ENCODE assay signal across 14 mouse cellular contexts in the genomic region with DNA sequence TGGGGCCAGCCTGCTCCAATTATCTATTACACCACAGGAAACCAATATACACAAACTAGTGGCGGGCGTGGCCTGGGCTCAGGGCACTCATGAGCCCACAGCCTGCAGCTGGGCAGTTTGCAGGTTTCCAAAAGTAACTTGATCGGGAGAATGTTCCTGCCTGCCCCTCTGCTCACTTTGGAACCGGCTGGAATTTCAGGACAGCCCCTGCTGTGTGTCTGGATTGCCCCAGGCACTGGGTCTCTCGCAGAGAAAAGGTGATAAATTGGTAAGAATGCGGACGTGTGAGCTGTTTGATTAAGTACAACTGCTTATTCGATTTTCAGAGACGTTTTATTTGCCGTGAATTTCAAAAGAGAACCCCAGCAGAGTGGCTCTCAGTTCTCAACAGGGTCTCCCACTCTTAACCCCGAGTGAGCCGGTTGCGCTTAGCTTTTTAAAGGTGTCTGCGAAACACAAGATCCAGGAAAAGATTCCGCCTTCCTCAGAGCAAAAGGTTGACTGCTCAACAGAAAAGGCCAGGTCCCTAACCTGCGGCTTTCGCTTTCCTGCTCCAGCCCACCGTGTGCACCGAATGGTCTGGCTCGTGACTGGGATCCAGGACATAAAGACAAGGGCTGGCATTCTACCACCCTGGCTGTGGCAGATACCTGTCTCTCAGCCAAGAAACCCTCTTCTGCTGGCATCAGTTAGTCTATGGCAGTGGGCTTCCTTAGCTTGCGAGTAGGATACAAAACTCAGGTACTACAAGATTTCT. TPM values are rescaled to one million over a fixed set of nuclear protein-coding genes. Genes with fewer than 3 reads are reported as not detected.
DNase-seq lines count a peak whose midpoint lies in the region; ATAC-seq lines count a peak whose summit lies in the region.
"Had no signal": no experiment of that assay in that cellular context is flagged by ENCODE, and none has a peak within 500 bp of the region (broad histone marks: within the 10 kb centered on the region; RNA-seq: fewer than 3 reads in every experiment).

No protein-coding gene starts in this region.

- no peak overlapping the region for H3K4me3 ChIP-seq in heart, embryonic 15.5 days
- H3K4me3 ChIP-seq in midbrain, embryonic 11.5 days (ENCODE audit: low read depth, low read length), result no peak overlapping the region
- no peak overlapping the region for H3K4me3 ChIP-seq in midbrain, embryonic 15.5 days
- H3K4me3 ChIP-seq in embryonic facial prominence, embryonic 15.5 days (replicated peaks), result no peak overlapping the region

- H3K36me3 ChIP-seq in heart, embryonic 15.5 days, result no peaks in the 10 kb centered on the region
- H3K36me3 ChIP-seq in midbrain, embryonic 11.5 days (ENCODE audit: control insufficient read depth, insufficient read depth, low read length), result no peaks in the 10 kb centered on the region
- H3K36me3 ChIP-seq in midbrain, embryonic 15.5 days (replicated peaks), result no peaks in the 10 kb centered on the region
- no peaks in the 10 kb centered on the region for H3K36me3 ChIP-seq in embryonic facial prominence, embryonic 15.5 days
- H3K36me3 ChIP-seq: G1E had no signal

- peak overlapping the region; percentile 35 for H3K4me2 ChIP-seq in heart, embryonic 15.5 days
- H3K4me2 ChIP-seq in midbrain, embryonic 11.5 days, result no peak overlapping the region
- no peak overlapping the region for H3K4me2 ChIP-seq in midbrain, embryonic 15.5 days
- peak overlapping the region; percentile 10; the same call in 1 of the 2 replicates for H3K4me2 ChIP-seq in embryonic facial prominence, embryonic 15.5 days (replicated peaks)

- no peak for ATAC-seq in heart, embryonic 15.5 days (replicated peaks; ENCODE audit: insufficient number of reproducible peaks, insufficient read depth, low FRiP score, low read depth)
- no peak for ATAC-seq in midbrain, embryonic 11.5 days (ENCODE audit: low FRiP score)
- ATAC-seq in midbrain, embryonic 15.5 days (replicated peaks), result no peak
- no peak for ATAC-seq in embryonic facial prominence, embryonic 15.5 days (ENCODE audit: insufficient number of reproducible peaks, low FRiP score, low TSS enrichment, low read depth)

- no peak overlapping the region for H3K27ac ChIP-seq in heart, embryonic 15.5 days
- no peak overlapping the region for H3K27ac ChIP-seq in midbrain, embryonic 11.5 days (ENCODE audit: low read depth, low read length)
- H3K27ac ChIP-seq in midbrain, embryonic 15.5 days, result no peak overlapping the region
- no peak overlapping the region for H3K27ac ChIP-seq in embryonic facial prominence, embryonic 15.5 days (replicated peaks)
- H3K27ac ChIP-seq: macrophage had no signal

- no peaks in the 10 kb centered on the region for H3K9me3 ChIP-seq in heart, embryonic 15.5 days (replicated peaks)
- no peaks in the 10 kb centered on the region for H3K9me3 ChIP-seq in midbrain, embryonic 11.5 days (ENCODE audit: control insufficient read depth, low read length)
- no peaks in the 10 kb centered on the region for H3K9me3 ChIP-seq in midbrain, embryonic 15.5 days
- H3K9me3 ChIP-seq in embryonic facial prominence, embryonic 15.5 days (replicated peaks), result no peaks in the 10 kb centered on the region
- H3K9me3 ChIP-seq: G1E had no signal

- DNase-seq in heart, adult 8-10 months (ENCODE audit: low spot score), result no peak
- peak; percentile 91 for DNase-seq in midbrain, embryonic 11.5 days (ENCODE audit: low spot score, missing footprints)
- no peak for DNase-seq in gastrocnemius, postnatal 14 days
- DNase-seq in right cerebral cortex, adult 2 months (ENCODE audit: low spot score in 2 of 2), result no peak
- DNase-seq in spleen, postnatal 36 days (ENCODE audit: low spot score in 2 of 2), result no peak
- DNase-seq: adrenal gland, adult 8-10 months; cerebellum, adult 8-10 months; thymus, postnatal 4 days had no signal

- H3K4me1 ChIP-seq in heart, embryonic 15.5 days (replicated peaks), result peaks cover 16% of the 10 kb centered on the region
- peaks cover 4% of the 10 kb centered on the region for H3K4me1 ChIP-seq in midbrain, embryonic 11.5 days (ENCODE audit: control insufficient read depth, insufficient read depth, low read length)
- H3K4me1 ChIP-seq in midbrain, embryonic 15.5 days, result peaks cover 8% of the 10 kb centered on the region
- H3K4me1 ChIP-seq in embryonic facial prominence, embryonic 15.5 days, result peaks cover 16% of the 10 kb centered on the region

- H3K27me3 ChIP-seq in heart, embryonic 15.5 days, result peaks cover 17% of the 10 kb centered on the region
- H3K27me3 ChIP-seq in midbrain, embryonic 11.5 days (ENCODE audit: control insufficient read depth, insufficient read depth, low read length), result peaks cover 19% of the 10 kb centered on the region
- peaks cover 17% of the 10 kb centered on the region for H3K27me3 ChIP-seq in midbrain, embryonic 15.5 days (replicated peaks)
- H3K27me3 ChIP-seq in embryonic facial prominence, embryonic 15.5 days, result peaks cover 4% of the 10 kb centered on the region

- 25% methylated on average over 21 of the region's 21 CpGs for WGBS in heart, embryonic 15.5 days
- 25% methylated on average over 21 of the region's 21 CpGs for whole genome bisulfite sequencing in midbrain, embryonic 11.5 days
- WGBS in midbrain, embryonic 15.5 days, result 29% methylated on average over 21 of the region's 21 CpGs
- 15% methylated on average over 21 of the region's 21 CpGs for whole genome bisulfite sequencing in embryonic facial prominence, embryonic 15.5 days

- no peak overlapping the region for H3K9ac ChIP-seq in heart, embryonic 15.5 days
- H3K9ac ChIP-seq in midbrain, embryonic 11.5 days (ENCODE audit: low read length), result no peak overlapping the region
- H3K9ac ChIP-seq in midbrain, embryonic 15.5 days, result no peak overlapping the region
- no peak overlapping the region for H3K9ac ChIP-seq in embryonic facial prominence, embryonic 15.5 days

- intact Hi-C loops in gastrocnemius, postnatal 14 days (cut with DNase I; ENCODE audit: low total_unique reads), result no loop called here

RNA-seq across cellular contexts. Expression of gene Il13, which starts 2.7 kb away (rescaled TPM):
- not detected in 2 replicates for polyA plus RNA-seq in heart, embryonic 15.5 days (2015; fragmentation: Nextera tagmentation; extraction: Ambion mirVana)
- total RNA-seq in heart, adult 8-10 months (2022), result not detected
- not detected in 2 replicates for polyA plus RNA-seq in midbrain, embryonic 11.5 days (2014; fragmentation: Nextera tagmentation; extraction: Ambion mirVana)
- not detected in 2 replicates for polyA plus RNA-seq in midbrain, embryonic 15.5 days (2015; fragmentation: Nextera tagmentation; extraction: Ambion mirVana)
- not detected in 2 replicates for polyA plus RNA-seq in embryonic facial prominence, embryonic 15.5 days (2015; fragmentation: Nextera tagmentation; extraction: Ambion mirVana)
- total RNA-seq in gastrocnemius, postnatal 14 days (2021), result not detected
- total RNA-seq: adrenal gland, adult 8-10 months had no signal
- polyA plus RNA-seq: G1E; intestine, embryonic 14.5 days; macrophage had no signal

RNA-seq across cellular contexts. Expression of gene Il4, which starts 18.8 kb away (rescaled TPM):
- polyA plus RNA-seq in heart, embryonic 15.5 days (2015; fragmentation: Nextera tagmentation; extraction: Ambion mirVana), result 0.33 and 0.82 TPM in 2 replicates
- total RNA-seq in heart, adult 8-10 months (2022), result not detected
- polyA plus RNA-seq in midbrain, embryonic 11.5 days (2014; fragmentation: Nextera tagmentation; extraction: Ambion mirVana), result 1.7 and 3.1 TPM in 2 replicates
- 5.3 and 5.6 TPM in 2 replicates for polyA plus RNA-seq in midbrain, embryonic 15.5 days (2015; fragmentation: Nextera tagmentation; extraction: Ambion mirVana)
- polyA plus RNA-seq in embryonic facial prominence, embryonic 15.5 days (2015; fragmentation: Nextera tagmentation; extraction: Ambion mirVana), result 1.9 and 2.6 TPM in 2 replicates
- total RNA-seq in gastrocnemius, postnatal 14 days (2021), result not detected
- total RNA-seq: adrenal gland, adult 8-10 months had no signal

Comparison
In these comparisons a context has a peak if more than half of its experiments do, and no peak if none do; other contexts are left out.
1. H3K4me2 ChIP-seq: peak in heart, embryonic 15.5 days (single experiment) and embryonic facial prominence, embryonic 15.5 days (single experiment); none in midbrain, embryonic 11.5 days (single experiment) and midbrain, embryonic 15.5 days (single experiment).